Mouse (Mus musculus) G1E (cell line): ENCODE results near the gene C1qtnf4.

ENCODE experiments used
- CTCF ChIP-seq: IDR thresholded peaks from 2 replicates; pipeline ENCODE4 v1.5.1; 2012; ENCODE audit warnings: low read depth, low read length, inconsistent platforms, mixed read lengths
- POLR2AphosphoS5 ChIP-seq: IDR thresholded peaks from 2 replicates; pipeline ENCODE4 v1.6.1; 2012; ENCODE audit warnings: low read depth, low read length, inconsistent platforms; ENCODE audit not compliant: insufficient replicate concordance
- TAL1 ChIP-seq: conservative IDR thresholded peaks from 2 replicates; pipeline ENCODE4 v1.6.1; 2012; ENCODE audit warnings: low read depth, low read length, inconsistent platforms, mixed read lengths

- no peak for TF ChIP-seq CTCF
- TF ChIP-seq POLR2AphosphoS5: no peak
- TF ChIP-seq TAL1: no peak
Measured at GRCm38 (mm10) chr2:90871180-90871961, 14.3 kb upstream of the C1qtnf4 start.
